ENCODE assay signal across 21 mouse cellular contexts in the genomic region with DNA sequence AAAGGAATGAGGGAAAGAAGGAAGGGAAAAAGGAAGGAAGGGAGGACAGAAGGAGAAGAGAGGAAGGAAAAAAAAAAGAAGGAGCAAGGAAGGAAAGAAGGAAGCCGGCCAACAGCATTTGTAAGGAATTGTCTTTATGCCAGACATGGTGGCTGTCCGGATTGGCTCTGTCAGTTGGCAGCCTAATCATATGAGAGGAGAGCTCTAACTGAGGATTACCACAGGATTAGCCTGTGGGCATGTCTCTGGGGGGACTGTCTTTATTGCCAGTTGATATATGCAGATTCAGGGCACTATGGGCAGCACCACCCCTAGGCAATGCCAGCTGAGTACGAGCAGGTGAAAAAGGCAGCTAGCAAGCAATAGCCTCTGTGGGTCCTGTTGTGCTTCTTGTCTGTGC. TPM values are rescaled to one million over a fixed set of nuclear protein-coding genes. Genes with fewer than 3 reads are reported as not detected.
A peak's percentile ranks its signal among the peaks of the same experiment; 100 is the strongest.
DNase-seq lines count a peak whose midpoint lies in the region; ATAC-seq lines count a peak whose summit lies in the region.
"Had no signal": no experiment of that assay in that cellular context is flagged by ENCODE, and none has a peak within 500 bp of the region (broad histone marks: within the 10 kb centered on the region; RNA-seq: fewer than 3 reads in every experiment).

No protein-coding gene starts in this region.

- H3K27ac ChIP-seq in forebrain, embryonic 13.5 days = no peak overlapping the region
- no peak overlapping the region for H3K27ac ChIP-seq in forebrain, embryonic 10.5 days
- H3K27ac ChIP-seq in brown adipose tissue, adult 24 weeks (replicated peaks; ENCODE audit: low read depth, low read length) = 0 out of 2 replicates have a peak overlapping the region, but pooled peaks have one; percentile 4
- no peak overlapping the region for H3K27ac ChIP-seq in midbrain, embryonic 16.5 days (ENCODE audit: low read length)
- H3K27ac ChIP-seq: embryonic facial prominence, embryonic 12.5 days; heart, embryonic 15.5 days; kidney, embryonic 15.5 days; macrophage; stomach, postnatal 0 days had no signal

- no peak for DNase-seq in forebrain, embryonic 10.5 days (ENCODE audit: extremely low spot score, low spot score)
- peak; percentile 15 for DNase-seq in lung, postnatal 10 days
- no peak for DNase-seq in lung, postnatal 36 days
- no peak for DNase-seq in layer of hippocampus, adult 9-11 months
- DNase-seq in adrenal gland, postnatal 25 days = no peak
- DNase-seq: B cell, adult 2 months; cerebellum, adult 11 months; heart, adult 18-20 months; lung, adult 2 months had no signal

- peaks cover 2% of the 10 kb centered on the region; the same call in 1 of the 2 replicates for H3K4me1 ChIP-seq in forebrain, embryonic 13.5 days
- H3K4me1 ChIP-seq in forebrain, embryonic 10.5 days = no peaks in the 10 kb centered on the region
- H3K4me1 ChIP-seq in brown adipose tissue, adult 24 weeks (ENCODE audit: control insufficient read depth, insufficient read depth, insufficient read length, low read length) = peaks cover 2% of the 10 kb centered on the region
- no peaks in the 10 kb centered on the region for H3K4me1 ChIP-seq in midbrain, embryonic 16.5 days (ENCODE audit: control insufficient read depth, insufficient read depth, low read length)
- H3K4me1 ChIP-seq: heart, embryonic 15.5 days; kidney, embryonic 15.5 days had no signal

- H3K4me3 ChIP-seq in forebrain, embryonic 13.5 days = no peak overlapping the region
- no peak overlapping the region for H3K4me3 ChIP-seq in forebrain, embryonic 10.5 days
- H3K4me3 ChIP-seq in brown adipose tissue, adult 24 weeks (ENCODE audit: insufficient read depth, low read depth, low read length) = no peak overlapping the region
- no peak overlapping the region for H3K4me3 ChIP-seq in midbrain, embryonic 16.5 days (ENCODE audit: low read depth, low read length)
- H3K4me3 ChIP-seq: embryonic facial prominence, embryonic 12.5 days; heart, embryonic 15.5 days; kidney, embryonic 15.5 days; limb, embryonic 10.5 days had no signal

- 43% methylated on average over 3 of the region's 3 CpGs for WGBS in forebrain, embryonic 13.5 days
- 88% methylated on average over 3 of the region's 3 CpGs for WGBS in forebrain, embryonic 10.5 days
- 23% methylated on average over 3 of the region's 3 CpGs for WGBS in midbrain, embryonic 16.5 days

- no peaks in the 10 kb centered on the region for H3K9me3 ChIP-seq in forebrain, embryonic 13.5 days (replicated peaks)
- H3K9me3 ChIP-seq in forebrain, embryonic 10.5 days = no peaks in the 10 kb centered on the region
- H3K9me3 ChIP-seq in midbrain, embryonic 16.5 days (replicated peaks; ENCODE audit: control insufficient read depth, low read length, poor library complexity, severe bottlenecking) = no peaks in the 10 kb centered on the region
- H3K9me3 ChIP-seq: embryonic facial prominence, embryonic 12.5 days; heart, embryonic 15.5 days; kidney, embryonic 15.5 days; limb, embryonic 10.5 days had no signal

- no peak overlapping the region for H3K9ac ChIP-seq in forebrain, embryonic 13.5 days
- no peak overlapping the region for H3K9ac ChIP-seq in midbrain, embryonic 16.5 days (ENCODE audit: low read depth, low read length)
- H3K9ac ChIP-seq: embryonic facial prominence, embryonic 12.5 days; heart, embryonic 15.5 days; kidney, embryonic 15.5 days had no signal

- H3K4me2 ChIP-seq in forebrain, embryonic 13.5 days = no peak overlapping the region
- H3K4me2 ChIP-seq in midbrain, embryonic 16.5 days (ENCODE audit: low read length) = no peak overlapping the region
- H3K4me2 ChIP-seq: embryonic facial prominence, embryonic 12.5 days; heart, embryonic 15.5 days; kidney, embryonic 15.5 days; liver, embryonic 11.5 days had no signal

- H3K36me3 ChIP-seq in forebrain, embryonic 13.5 days (ENCODE audit: poor library complexity, severe bottlenecking) = no peaks in the 10 kb centered on the region
- no peaks in the 10 kb centered on the region for H3K36me3 ChIP-seq in forebrain, embryonic 10.5 days (replicated peaks)
- no peaks in the 10 kb centered on the region for H3K36me3 ChIP-seq in midbrain, embryonic 16.5 days (ENCODE audit: control insufficient read depth, insufficient read depth, low read length)
- H3K36me3 ChIP-seq: embryonic facial prominence, embryonic 12.5 days; heart, embryonic 15.5 days; kidney, embryonic 15.5 days; limb, embryonic 10.5 days had no signal

- H3K27me3 ChIP-seq in forebrain, embryonic 13.5 days = no peaks in the 10 kb centered on the region
- H3K27me3 ChIP-seq in forebrain, embryonic 10.5 days (ENCODE audit: poor library complexity, severe bottlenecking) = no peaks in the 10 kb centered on the region
- no peaks in the 10 kb centered on the region for H3K27me3 ChIP-seq in midbrain, embryonic 16.5 days (ENCODE audit: control insufficient read depth, insufficient read depth, low read depth, low read length)
- H3K27me3 ChIP-seq: embryonic facial prominence, embryonic 12.5 days; heart, embryonic 15.5 days; kidney, embryonic 15.5 days had no signal

- peak; percentile 27; the same call in 1 of the 2 replicates for ATAC-seq in forebrain, embryonic 13.5 days
- ATAC-seq in midbrain, embryonic 16.5 days = peak; percentile 60; the same call in 1 of the 2 replicates
- ATAC-seq: activated CD4-positive, CD25-positive, alpha-beta regulatory T cell, adult 4 months; intestine, embryonic 16.5 days had no signal

RNA-seq across cellular contexts. Expression of a gene that starts 29.8 kb away (rescaled TPM):
- polyA plus RNA-seq in forebrain, embryonic 13.5 days (2015; fragmentation: Nextera tagmentation; extraction: Ambion mirVana) = 1.5 TPM in 2 replicates
- polyA plus RNA-seq in forebrain, embryonic 10.5 days (2016; fragmentation: Nextera tagmentation; extraction: Ambion mirVana) = 0.80 and 0.83 TPM in 2 replicates
- polyA plus RNA-seq in brown adipose tissue, adult 24 weeks (2012; ENCODE audit: insufficient read depth, insufficient read length, missing spikeins) = 17.1 and 51.4 TPM in 2 replicates
- 1.9 and 2.0 TPM in 2 replicates for polyA plus RNA-seq in midbrain, embryonic 16.5 days (2015; fragmentation: Nextera tagmentation; extraction: Ambion mirVana)
- total RNA-seq in adrenal gland, postnatal 25 days (2021) = 6.7 and 8.7 TPM in 2 replicates
